Mouse (Mus musculus) forebrain, embryonic 16.5 days (tissue): ENCODE data around the gene Capn11. TPM values are rescaled to one million over a fixed set of nuclear protein-coding genes. Genes with fewer than 3 reads are reported as not detected.

ENCODE experiments used
- ATAC-seq: fragments of 200-750 bp; cut with Nextera tagmentation; 2 replicates; pipeline ENCODE4 v1.8.0; 2017; ENCODE audit warnings: mild to moderate bottlenecking, moderate library complexity
- H3K27ac ChIP-seq: fragments of 300-500 bp; sonication (generic); 2 replicates; pipeline ENCODE4 v1.5.1; 2014; ENCODE audit warnings: low read length, control low read depth
- H3K27me3 ChIP-seq: fragments of 300-500 bp; sonication (generic); replicated peaks from 2 replicates; pipeline ENCODE4 v1.6.1; 2014; ENCODE audit warnings: low read length; ENCODE audit not compliant: control insufficient read depth, insufficient read depth
- H3K36me3 ChIP-seq: fragments of 300-500 bp; sonication (generic); 2 replicates; pipeline ENCODE4 v1.6.1; 2014; ENCODE audit not compliant: control insufficient read depth, insufficient read depth
- H3K4me1 ChIP-seq: fragments of 300-500 bp; sonication (generic); replicated peaks from 2 replicates; pipeline ENCODE4 v1.6.1; 2014; ENCODE audit warnings: low read length; ENCODE audit not compliant: control insufficient read depth, insufficient read depth
- H3K4me2 ChIP-seq: fragments of 300-500 bp; sonication (generic); 2 replicates; pipeline ENCODE4 v1.6.1; 2014; ENCODE audit warnings: mild to moderate bottlenecking, low read length, control low read depth
- H3K4me3 ChIP-seq: fragments of 300-500 bp; sonication (generic); replicated peaks from 2 replicates; pipeline ENCODE4 v1.5.1; 2014; ENCODE audit warnings: mild to moderate bottlenecking, low read length, control low read depth
- H3K9ac ChIP-seq: fragments of 300-500 bp; sonication (generic); replicated peaks from 2 replicates; pipeline ENCODE4 v1.6.1; 2014; ENCODE audit warnings: low read depth, low read length, control low read depth
- H3K9me3 ChIP-seq: fragments of 300-500 bp; sonication (generic); 2 replicates; pipeline ENCODE4 v1.6.1; 2016; ENCODE audit warnings: low read length; ENCODE audit not compliant: control insufficient read depth
- WGBS: fragments of 180-500 bp; shearing (Covaris S2); extraction: QIAGEN DNeasy Blood & Tissue Kit; methylation state at CpG from one replicate; pipeline ENCODE4 v1.1.7; 2014; 5-methylcytosine and 5-hydroxymethylcytosine counted together
- polyA plus RNA-seq: library from polyadenylated mRNA; unstranded; fragments of >200 nt; fragmentation: Nextera tagmentation; extraction: Ambion mirVana; gene quantifications from 2 replicates; pipeline ENCODE4 v1.2.1, GENCODE M21; 2015

Capn11 gene
- polyA plus RNA-seq, 1 experiment from 2014 or later: 0.85 TPM

- Histone ChIP-seq H3K27me3 (no peaks in the 10 kb centered on the region), H3K4me2 (no peak overlapping the region), H3K36me3 (peaks cover 8% of the 10 kb centered on the region; the same call in 1 of the 2 replicates), H3K4me3 (no peak overlapping the region), H3K4me1 (peaks cover 32% of the 10 kb centered on the region), H3K9ac (no peak overlapping the region), H3K27ac (no peak overlapping the region), H3K9me3 (no peaks in the 10 kb centered on the region)
- ATAC-seq: no peak
- WGBS: 88% methylated on average over 6 of the region's 6 CpGs
These were observed 68.7 kb downstream of the Capn11 start for GRCm38 (mm10) chr17:45590410-45590809.

- Histone ChIP-seq H3K27ac (no peak overlapping the region), H3K9ac (no peak overlapping the region), H3K4me2 (no peak overlapping the region), H3K9me3 (no peaks in the 10 kb centered on the region), H3K36me3 (peaks cover 8% of the 10 kb centered on the region; the same call in 1 of the 2 replicates), H3K4me1 (peaks cover 29% of the 10 kb centered on the region), H3K4me3 (no peak overlapping the region), H3K27me3 (no peaks in the 10 kb centered on the region)
- 92% methylated on average over 8 of the region's 8 CpGs for WGBS
- ATAC-seq: no peak
These were observed 69.3 kb downstream of the Capn11 start for GRCm38 (mm10) chr17:45589844-45590243.

GRCm38 (mm10) chr17:45589236-45589635 lies 69.9 kb downstream of the Capn11 start:
- Histone ChIP-seq H3K4me2 (no peak overlapping the region), H3K9me3 (no peaks in the 10 kb centered on the region), H3K27ac (no peak overlapping the region), H3K4me3 (no peak overlapping the region), H3K27me3 (no peaks in the 10 kb centered on the region), H3K4me1 (peaks cover 27% of the 10 kb centered on the region), H3K9ac (no peak overlapping the region), H3K36me3 (peaks cover 8% of the 10 kb centered on the region; the same call in 1 of the 2 replicates)
- 100% methylated on average over 7 of the region's 7 CpGs for WGBS
- ATAC-seq: no peak

GRCm38 (mm10) chr17:45588370-45588769 lies 70.8 kb downstream of the Capn11 start:
- Histone ChIP-seq H3K27me3 (no peaks in the 10 kb centered on the region), H3K4me2 (no peak overlapping the region), H3K4me3 (no peak overlapping the region), H3K4me1 (peaks cover 23% of the 10 kb centered on the region), H3K9ac (no peak overlapping the region), H3K36me3 (peaks cover 8% of the 10 kb centered on the region; the same call in 1 of the 2 replicates), H3K27ac (no peak overlapping the region), H3K9me3 (no peaks in the 10 kb centered on the region)
- WGBS: 85% methylated on average over 7 of the region's 7 CpGs
- ATAC-seq: no peak

GRCm38 (mm10) chr17:45586449-45586837 lies 72.7 kb downstream of the Capn11 start:
- 98% methylated on average over 3 of the region's 3 CpGs for WGBS
- Histone ChIP-seq H3K27ac (no peak overlapping the region), H3K27me3 (no peaks in the 10 kb centered on the region), H3K4me3 (no peak overlapping the region), H3K9me3 (no peaks in the 10 kb centered on the region), H3K9ac (no peak overlapping the region), H3K36me3 (peaks cover 8% of the 10 kb centered on the region; the same call in 1 of the 2 replicates), H3K4me1 (peaks cover 7% of the 10 kb centered on the region), H3K4me2 (no peak overlapping the region)
- ATAC-seq: no peak

GRCm38 (mm10) chr17:45585725-45586448 lies 73.2 kb downstream of the Capn11 start:
- ATAC-seq: no peak
- no peak overlapping the region for H3K4me3 ChIP-seq
- H3K4me1 ChIP-seq: peaks cover 7% of the 10 kb centered on the region
- peaks cover 8% of the 10 kb centered on the region; the same call in 1 of the 2 replicates for H3K36me3 ChIP-seq
- no peaks in the 10 kb centered on the region for H3K9me3 ChIP-seq
- no peak overlapping the region for H3K9ac ChIP-seq
- H3K27me3 ChIP-seq: no peaks in the 10 kb centered on the region
- WGBS: 60% methylated on average over 23 of the region's 23 CpGs
- no peak overlapping the region; the same call in 1 of the 2 replicates for H3K27ac ChIP-seq
- H3K4me2 ChIP-seq: no peak overlapping the region

GRCm38 (mm10) chr17:45584939-45585678 lies 74.0 kb downstream of the Capn11 start:
- no peak overlapping the region; the same call in 1 of the 2 replicates for H3K9ac ChIP-seq
- ATAC-seq: peak; percentile 53
- no peaks in the 10 kb centered on the region for H3K27me3 ChIP-seq
- no peaks in the 10 kb centered on the region for H3K9me3 ChIP-seq
- H3K4me3 ChIP-seq: no peak overlapping the region
- H3K27ac ChIP-seq: peak overlapping the region; percentile 57
- H3K4me1 ChIP-seq: peaks cover 7% of the 10 kb centered on the region
- 26% methylated on average over 14 of the region's 14 CpGs for WGBS
- H3K4me2 ChIP-seq: no peak overlapping the region
- H3K36me3 ChIP-seq: peaks cover 8% of the 10 kb centered on the region; the same call in 1 of the 2 replicates

- Histone ChIP-seq H3K9me3 (no peaks in the 10 kb centered on the region), H3K4me2 (no peak overlapping the region), H3K4me1 (peaks cover 7% of the 10 kb centered on the region), H3K4me3 (no peak overlapping the region), H3K36me3 (peaks cover 8% of the 10 kb centered on the region; the same call in 1 of the 2 replicates), H3K9ac (no peak overlapping the region; the same call in 1 of the 2 replicates), H3K27me3 (no peaks in the 10 kb centered on the region), H3K27ac (peak overlapping the region; percentile 57)
- peak; percentile 24 for ATAC-seq
- 33% methylated on average over 12 of the region's 12 CpGs for WGBS
These were observed 74.8 kb downstream of the Capn11 start for GRCm38 (mm10) chr17:45584096-45584896.
